Mouse (Mus musculus) layer of hippocampus, postnatal 36 days (tissue): ENCODE data around the gene Ccdc80. TPM values are rescaled to one million over a fixed set of nuclear protein-coding genes. Genes with fewer than 3 reads are reported as not detected.
A peak's percentile ranks its signal among the peaks of the same experiment; 100 is the strongest.

Experiments
- DNase-seq, 2 experiments: peaks; one replicate each; pipeline ENCODE4 v3.0.0; 2022
- total RNA-seq, 2 experiments: library from RNA; stranded (reverse); gene quantifications; 2 replicates each; pipeline ENCODE4 v1.2.3; 2021

Gene Ccdc80
- 1 to 10 TPM; 3.1 to 3.4 TPM for total RNA-seq

GRCm38 (mm10) chr16:45093137-45093731, at the start of gene Ccdc80:
TSS of gene Ccdc80 (plus strand) at chr16:45093402.
- no peak for DNase-seq

- no peak for DNase-seq
Observed at GRCm38 (mm10) chr16:45044844-45045243, 48.4 kb upstream of the Ccdc80 start.

GRCm38 (mm10) chr16:45057222-45057621, 36.0 kb upstream of the Ccdc80 start:
- DNase-seq, result no peak

- DNase-seq, result no peak
Observed at GRCm38 (mm10) chr16:45057922-45058321, 35.3 kb upstream of the Ccdc80 start.

DNA sequence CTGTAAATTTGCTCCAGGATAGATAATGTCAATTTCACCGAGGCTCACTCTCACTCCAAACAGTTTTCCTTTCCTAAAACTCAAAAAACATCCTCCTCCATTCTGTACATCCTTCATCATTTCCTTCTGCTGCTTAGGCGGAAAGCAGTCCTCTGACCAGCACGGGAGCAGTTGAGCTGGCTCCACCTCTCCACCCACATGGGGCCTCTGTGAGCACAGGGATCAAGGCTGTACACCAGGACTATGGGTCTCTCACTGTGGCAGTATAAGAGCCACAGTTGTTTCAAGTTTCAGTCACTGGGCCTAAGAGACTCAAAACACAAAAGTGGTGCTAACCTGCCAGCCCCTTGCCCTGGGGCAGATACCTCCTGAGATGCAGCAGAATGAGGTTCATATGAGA, 32.1 kb upstream of the Ccdc80 start:
- DNase-seq, result no peak

DNA sequence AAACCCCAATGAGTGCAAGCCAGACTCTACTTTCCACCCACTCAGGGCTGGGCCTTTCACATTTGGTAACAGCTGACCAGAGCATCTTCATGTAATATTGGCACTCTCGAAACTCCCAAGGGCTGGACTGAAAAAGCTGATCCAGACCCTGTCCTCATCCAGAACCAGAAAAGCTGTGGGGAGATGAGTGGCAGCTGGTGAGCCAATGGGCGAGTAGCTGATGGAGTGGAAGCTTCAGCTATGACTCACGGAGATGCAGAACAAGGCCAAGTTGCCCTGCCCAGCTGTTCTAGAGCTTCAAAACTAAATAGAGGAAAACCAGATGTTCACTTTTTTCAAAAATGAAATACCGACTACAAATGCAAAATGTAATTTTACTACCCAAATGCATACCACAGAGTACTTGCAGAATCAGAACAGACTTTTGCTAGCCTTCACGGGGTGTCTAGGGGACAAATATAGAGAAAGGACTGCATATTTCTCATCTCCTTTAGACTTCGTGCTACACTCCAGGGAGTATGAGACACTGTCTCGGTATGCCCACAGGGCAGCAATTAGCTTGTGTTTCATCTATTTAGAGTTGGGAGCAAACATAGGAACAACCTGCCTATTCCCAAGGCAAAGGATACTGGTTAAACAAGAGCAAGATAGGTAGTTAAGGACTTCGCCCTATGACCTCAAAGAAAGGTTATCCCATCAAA, 22.7 kb upstream of the Ccdc80 start:
- no peak for DNase-seq

DNA sequence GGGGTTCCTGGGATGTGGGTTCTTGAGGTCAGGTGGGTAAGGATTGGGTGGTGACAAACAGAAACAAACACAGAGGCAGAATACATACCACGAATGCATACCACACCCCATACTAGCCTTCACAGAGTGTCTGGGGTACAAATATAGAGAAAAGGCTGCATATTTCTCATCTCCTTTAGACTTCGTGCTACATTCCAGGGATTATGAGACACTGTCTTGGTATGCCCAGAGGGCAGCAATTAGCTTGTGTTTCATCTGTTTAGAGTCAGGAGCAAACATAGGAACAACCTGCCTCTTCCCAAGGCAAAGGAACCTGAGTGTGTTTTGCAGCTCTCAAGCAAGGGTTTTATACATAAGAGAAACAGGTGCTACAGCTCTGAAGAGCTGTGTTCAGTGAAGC, 21.8 kb upstream of the Ccdc80 start:
- DNase-seq, result no peak

- no peak for DNase-seq
Observed at GRCm38 (mm10) chr16:45077517-45078080, 15.6 kb upstream of the Ccdc80 start.

DNA sequence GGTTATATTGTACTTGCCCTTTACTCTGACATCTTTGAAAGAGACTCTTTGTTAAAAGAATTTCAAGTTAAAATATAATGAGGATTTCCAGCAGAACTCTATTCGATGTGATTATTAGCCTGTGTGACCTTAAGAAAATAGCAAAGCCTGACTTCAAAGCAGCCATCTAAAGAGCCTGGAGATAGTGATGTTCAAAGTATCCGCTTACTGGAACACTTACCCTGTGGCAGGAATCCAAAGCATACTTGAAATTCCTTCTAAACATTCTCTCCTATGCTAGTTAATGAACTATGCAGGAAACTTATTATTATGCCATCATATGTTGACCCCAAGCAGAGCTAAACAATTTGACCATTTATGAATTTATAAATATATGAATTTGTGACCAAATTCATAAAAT, 13.9 kb upstream of the Ccdc80 start:
- no peak for DNase-seq

DNA sequence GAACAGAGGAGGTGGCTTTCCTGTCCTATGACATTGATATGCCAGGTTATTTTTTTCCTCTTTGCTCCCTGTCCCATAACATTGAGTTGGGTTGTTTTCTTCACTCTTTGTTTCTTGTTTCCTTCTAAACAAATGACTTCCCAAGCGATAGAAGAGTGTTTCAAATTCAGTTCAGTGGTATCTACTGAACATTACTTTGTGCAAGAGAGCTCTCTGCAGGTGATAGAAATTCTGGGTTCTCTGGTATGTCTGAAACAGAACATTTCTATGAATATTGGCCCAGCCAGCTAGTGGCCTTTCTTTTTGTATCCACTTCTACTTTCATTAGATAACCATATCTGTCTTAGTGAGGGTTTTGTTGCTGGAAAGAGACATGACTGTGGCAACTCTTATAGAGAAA, 4.4 kb upstream of the Ccdc80 start:
- DNase-seq, result no peak

- DNase-seq, result peak; percentile 47 to 63
Observed at GRCm38 (mm10) chr16:45090005-45090404, 3.2 kb upstream of the Ccdc80 start.

DNA sequence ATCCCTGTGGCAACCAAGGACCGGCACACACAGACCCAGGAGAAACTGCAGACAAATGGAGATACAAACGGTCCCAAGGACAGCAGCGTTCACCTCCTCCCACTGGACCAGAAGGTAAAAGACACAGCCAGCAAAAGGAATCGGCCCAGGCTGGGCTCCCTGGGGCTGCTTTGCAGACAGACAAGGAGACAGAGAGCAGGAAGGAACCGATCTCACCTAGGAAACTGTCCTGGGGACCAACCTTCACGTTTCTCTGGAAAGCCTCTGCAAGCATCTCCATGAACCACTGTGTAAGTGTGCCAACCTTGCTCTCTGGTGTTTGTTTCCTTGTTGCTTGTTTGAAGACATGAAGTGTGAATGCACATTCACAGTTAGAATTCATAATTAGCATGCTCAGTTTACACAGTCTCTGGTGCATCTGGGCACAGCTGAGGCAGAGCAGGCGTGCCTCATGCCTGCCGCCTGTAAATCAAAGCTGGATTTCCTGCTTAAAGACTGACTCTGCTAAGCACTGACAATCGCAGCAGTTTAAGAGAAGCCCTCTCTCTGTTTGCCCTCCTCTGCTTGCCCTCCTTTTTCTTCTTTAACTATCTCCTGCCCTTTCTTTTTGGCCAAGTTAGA, 1.0 kb downstream of the Ccdc80 start:
- no peak for DNase-seq

DNA sequence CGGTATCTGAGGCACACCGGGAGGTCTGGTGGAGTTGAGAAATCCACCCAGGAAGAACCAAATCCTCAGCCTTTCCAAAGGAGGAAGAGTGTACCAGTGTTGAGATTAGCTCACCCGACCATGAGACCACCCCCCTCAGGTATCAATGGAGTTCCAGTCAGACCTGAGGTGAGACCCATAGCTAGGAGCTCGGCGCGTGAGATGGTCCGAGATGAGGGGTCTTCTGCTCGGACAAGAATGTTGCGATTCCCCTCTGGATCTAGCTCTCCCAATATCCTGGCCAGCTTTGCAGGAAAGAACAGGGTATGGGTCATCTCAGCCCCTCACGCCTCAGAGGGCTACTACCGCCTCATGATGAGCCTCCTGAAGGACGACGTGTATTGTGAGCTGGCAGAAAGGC, 1.8 kb downstream of the Ccdc80 start:
- no peak for DNase-seq

- peak in 1 of 2 experiments; percentile 31 for DNase-seq
Observed at GRCm38 (mm10) chr16:45095561-45096482, 2.6 kb downstream of the Ccdc80 start.

DNA sequence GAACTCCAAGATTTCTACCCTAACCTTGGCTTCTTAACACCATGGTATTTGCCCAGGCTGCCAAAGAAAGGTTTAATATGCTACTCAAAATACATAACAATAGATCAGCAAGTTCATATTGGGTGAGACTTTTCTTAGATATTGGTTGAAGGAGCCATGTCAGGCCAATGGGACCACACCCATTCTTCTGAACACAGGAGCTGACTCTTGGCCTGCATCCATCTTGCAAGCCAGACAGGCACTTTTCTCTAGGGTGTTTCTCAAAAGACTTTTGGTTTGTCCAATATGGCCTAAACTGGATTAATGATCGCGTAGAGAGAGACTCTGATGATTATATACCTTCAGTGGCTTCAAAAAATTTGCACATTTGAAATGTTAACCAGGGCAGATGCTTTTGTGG, 4.3 kb downstream of the Ccdc80 start:
- no peak for DNase-seq

DNA sequence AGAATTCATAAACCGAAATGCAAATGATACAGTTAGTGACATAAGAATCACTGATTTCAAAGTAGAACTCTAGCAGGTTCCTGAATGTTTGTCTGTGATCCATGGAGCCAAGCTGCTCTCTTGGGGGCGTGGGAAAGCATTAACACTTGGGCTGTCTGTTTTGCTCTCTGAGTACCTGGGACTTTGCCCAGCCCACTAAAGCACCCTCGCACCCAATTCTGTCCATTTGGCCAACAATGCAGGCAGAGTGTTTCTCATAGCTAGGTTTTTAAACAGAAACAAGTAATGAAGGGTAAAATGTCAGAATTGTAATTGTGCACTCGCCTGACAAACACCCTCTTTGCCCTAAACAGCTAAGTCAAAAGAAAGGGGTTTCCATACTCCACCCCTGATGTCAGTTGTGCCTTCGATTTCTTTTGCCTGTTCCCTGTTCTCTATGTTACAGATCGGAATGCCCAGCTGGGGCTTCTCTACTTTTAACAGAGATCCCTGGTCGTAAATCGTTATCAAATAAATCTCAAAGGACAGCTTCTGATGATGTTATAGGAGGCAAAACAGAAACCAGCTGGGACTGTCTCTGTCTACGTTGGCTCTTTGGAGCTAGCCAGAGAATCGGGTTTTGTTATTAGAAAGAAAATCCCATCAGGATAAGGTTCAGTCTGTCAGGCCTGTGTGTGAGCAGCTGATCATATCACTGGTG, 5.1 kb downstream of the Ccdc80 start:
- no peak for DNase-seq

GRCm38 (mm10) chr16:45098886-45099210, 5.6 kb downstream of the Ccdc80 start:
- DNase-seq, result no peak

GRCm38 (mm10) chr16:45100892-45101291, 7.7 kb downstream of the Ccdc80 start:
- DNase-seq, result no peak

- DNase-seq, result no peak
Observed at GRCm38 (mm10) chr16:45104993-45105392, 11.8 kb downstream of the Ccdc80 start.

- DNase-seq, result no peak
Observed at GRCm38 (mm10) chr16:45108203-45108878, 15.1 kb downstream of the Ccdc80 start.

DNA sequence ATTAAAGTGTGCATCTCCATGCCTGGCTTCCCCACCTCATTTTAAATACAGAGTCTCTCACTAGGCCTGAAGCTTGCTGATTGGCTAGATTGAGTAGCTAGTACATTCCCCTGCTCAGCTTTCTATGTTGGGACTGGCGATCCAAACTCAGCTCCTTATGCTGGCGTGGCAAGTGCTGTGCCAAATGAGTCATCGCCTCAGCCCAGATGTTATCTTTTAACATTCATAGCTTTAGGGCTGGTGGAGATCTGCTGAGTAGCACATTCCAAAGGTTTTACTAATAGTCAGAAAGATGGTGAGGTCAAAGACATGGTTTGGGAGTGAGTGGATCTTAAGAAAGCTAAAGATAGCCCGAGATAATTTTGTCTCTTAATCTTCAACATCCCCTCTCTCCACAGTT, 17.3 kb downstream of the Ccdc80 start:
- DNase-seq, result no peak
